Comparison of ENCODE assay signal across 10 mouse cellular contexts in genomic region chr11:9115367-9116120, GRCm38 (mm10). TPM values are rescaled to one million over a fixed set of nuclear protein-coding genes. Genes with fewer than 3 reads are reported as not detected.
DNase-seq lines count a peak whose midpoint lies in the region; ATAC-seq and TF ChIP-seq lines count a peak whose summit lies in the region.
"Had no signal": no experiment of that assay in that cellular context is flagged by ENCODE, and none has a peak within 500 bp of the region (broad histone marks: within the 10 kb centered on the region; RNA-seq: fewer than 3 reads in every experiment).

No protein-coding gene starts in this region.

- H3K4me3 ChIP-seq in forebrain, embryonic 11.5 days (ENCODE audit: low read depth, low read length): no peak overlapping the region
- H3K4me3 ChIP-seq in forebrain, embryonic 15.5 days: no peak overlapping the region
- no peak overlapping the region for H3K4me3 ChIP-seq in kidney, embryonic 16.5 days (ENCODE audit: low read length)
- H3K4me3 ChIP-seq in MEL (ENCODE audit: control insufficient read depth in 1 of 2, insufficient read depth in 1 of 2, low read depth in 2 of 2, low read length in 2 of 2): peak overlapping the region; percentile 41 to 71
- peak overlapping the region; percentile 20 for H3K4me3 ChIP-seq in limb, embryonic 12.5 days (replicated peaks)
- H3K4me3 ChIP-seq: midbrain, embryonic 15.5 days had no signal

- TF ChIP-seq RAD21 in MEL (IDR thresholded peaks at IDR 0.05; ENCODE audit: low read depth, low read length): no peak

- TF ChIP-seq CTCF in MEL (IDR thresholded peaks at IDR 0.05 in 2 of 3, conservative IDR thresholded peaks at IDR 0.05 in 1 of 3; ENCODE audit: control insufficient read depth in 1 of 3, insufficient read depth in 1 of 3, low read depth in 2 of 3, low read length in 3 of 3, poor library complexity in 1 of 3, severe bottlenecking in 1 of 3): no peak

- TF ChIP-seq EP300 in MEL (IDR thresholded peaks at IDR 0.05; ENCODE audit: low read depth in 1 of 2, low read length in 2 of 2): peak; percentile 11 to 51; a peak in 1 of 4 replicates

- no peak for DNase-seq in forebrain, embryonic 11.5 days (ENCODE audit: low spot score)
- no peak for DNase-seq in kidney, postnatal 25 days
- DNase-seq in MEL (ENCODE audit: low read depth, low spot score): peak; percentile 38
- DNase-seq in spleen, postnatal 4 days (ENCODE audit: low spot score in 2 of 2): no peak
- DNase-seq in left cerebral cortex, adult 18-20 months (ENCODE audit: low spot score in 2 of 2): no peak
- DNase-seq: gastrocnemius, adult 2 months had no signal

- H3K4me2 ChIP-seq in forebrain, embryonic 11.5 days (ENCODE audit: low read depth, low read length, severe bottlenecking): 0 out of 2 replicates have a peak overlapping the region, but pooled peaks have one; percentile 12
- no peak overlapping the region for H3K4me2 ChIP-seq in forebrain, embryonic 15.5 days (replicated peaks)
- peak overlapping the region; percentile 43 for H3K4me2 ChIP-seq in kidney, embryonic 16.5 days (replicated peaks; ENCODE audit: low read depth, low read length)
- peak overlapping the region; percentile 40; the same call in 1 of the 2 replicates for H3K4me2 ChIP-seq in limb, embryonic 12.5 days

- H3K9me3 ChIP-seq in forebrain, embryonic 11.5 days (ENCODE audit: control insufficient read depth, low read length): no peaks in the 10 kb centered on the region
- no peaks in the 10 kb centered on the region for H3K9me3 ChIP-seq in forebrain, embryonic 15.5 days
- no peaks in the 10 kb centered on the region for H3K9me3 ChIP-seq in kidney, embryonic 16.5 days (ENCODE audit: low read length)
- H3K9me3 ChIP-seq in MEL (replicated peaks; ENCODE audit: insufficient read depth, low read length): no peaks in the 10 kb centered on the region
- H3K9me3 ChIP-seq in limb, embryonic 12.5 days: no peaks in the 10 kb centered on the region
- H3K9me3 ChIP-seq: midbrain, embryonic 15.5 days had no signal

- WGBS in forebrain, embryonic 11.5 days: 17% methylated on average over 9 of the region's 9 CpGs
- 17% methylated on average over 9 of the region's 9 CpGs for WGBS in forebrain, embryonic 15.5 days
- WGBS in kidney, embryonic 16.5 days: 11% methylated on average over 9 of the region's 9 CpGs
- WGBS in limb, embryonic 12.5 days: 12% methylated on average over 9 of the region's 9 CpGs

- no peak for TF ChIP-seq POLR2A in MEL (IDR thresholded peaks at IDR 0.05; ENCODE audit: control insufficient read depth in 1 of 2, insufficient read depth in 1 of 2, low read depth in 1 of 2, low read length in 2 of 2, poor library complexity in 1 of 2)

- H3K79me2 ChIP-seq in MEL (ENCODE audit: control insufficient read depth, insufficient read depth, low read length, poor library complexity): no peaks in the 10 kb centered on the region

- no peak for ATAC-seq in forebrain, embryonic 11.5 days (replicated peaks; ENCODE audit: low FRiP score)
- no peak for ATAC-seq in forebrain, embryonic 15.5 days (replicated peaks)
- ATAC-seq in kidney, embryonic 16.5 days (ENCODE audit: low FRiP score, low TSS enrichment): no peak
- no peak for ATAC-seq in limb, embryonic 12.5 days (ENCODE audit: insufficient number of reproducible peaks, insufficient read depth, low FRiP score, low TSS enrichment, low read depth)
- ATAC-seq: midbrain, embryonic 15.5 days had no signal

- H3K9ac ChIP-seq in forebrain, embryonic 11.5 days (ENCODE audit: low read length): no peak overlapping the region
- H3K9ac ChIP-seq in forebrain, embryonic 15.5 days (replicated peaks): no peak overlapping the region
- H3K9ac ChIP-seq in kidney, embryonic 16.5 days (replicated peaks; ENCODE audit: low read length): no peak overlapping the region
- no peak overlapping the region for H3K9ac ChIP-seq in MEL (ENCODE audit: control insufficient read depth, low read depth, low read length, poor library complexity, severe bottlenecking)
- no peak overlapping the region for H3K9ac ChIP-seq in limb, embryonic 12.5 days (replicated peaks)
- H3K9ac ChIP-seq: midbrain, embryonic 15.5 days had no signal

- H3K4me1 ChIP-seq in forebrain, embryonic 11.5 days (replicated peaks; ENCODE audit: control insufficient read depth, insufficient read depth, low read length): peaks cover 5% of the 10 kb centered on the region; the same call in 1 of the 2 replicates
- peaks cover 25% of the 10 kb centered on the region for H3K4me1 ChIP-seq in forebrain, embryonic 15.5 days
- H3K4me1 ChIP-seq in kidney, embryonic 16.5 days (ENCODE audit: insufficient read depth, low read length): peaks cover 32% of the 10 kb centered on the region
- peaks cover 18 to 39% of the 10 kb centered on the region in 2 experiments for H3K4me1 ChIP-seq in MEL (ENCODE audit: control insufficient read depth in 1 of 2, insufficient read depth in 2 of 2, low read length in 2 of 2)
- H3K4me1 ChIP-seq in limb, embryonic 12.5 days (replicated peaks): peaks cover 28% of the 10 kb centered on the region

- H3K27ac ChIP-seq in forebrain, embryonic 11.5 days (ENCODE audit: low read depth, low read length): no peak overlapping the region
- H3K27ac ChIP-seq in forebrain, embryonic 15.5 days (replicated peaks): no peak overlapping the region
- H3K27ac ChIP-seq in kidney, embryonic 16.5 days (ENCODE audit: low read length): no peak overlapping the region
- H3K27ac ChIP-seq in MEL (ENCODE audit: control insufficient read depth, low read depth, low read length): no peak overlapping the region
- H3K27ac ChIP-seq in limb, embryonic 12.5 days: no peak overlapping the region
- H3K27ac ChIP-seq: gastrocnemius, adult 2 months; midbrain, embryonic 15.5 days had no signal

- H3K36me3 ChIP-seq in forebrain, embryonic 11.5 days (ENCODE audit: control insufficient read depth, insufficient read depth, low read length): no peaks in the 10 kb centered on the region
- H3K36me3 ChIP-seq in forebrain, embryonic 15.5 days: no peaks in the 10 kb centered on the region
- H3K36me3 ChIP-seq in kidney, embryonic 16.5 days (ENCODE audit: insufficient read depth, low read length): no peaks in the 10 kb centered on the region
- peaks cover 0 to 40% of the 10 kb centered on the region in 2 experiments; a peak in 2 of 4 replicates for H3K36me3 ChIP-seq in MEL (ENCODE audit: control insufficient read depth in 1 of 2, insufficient read depth in 2 of 2, low read length in 2 of 2)
- H3K36me3 ChIP-seq in limb, embryonic 12.5 days: no peaks in the 10 kb centered on the region
- H3K36me3 ChIP-seq: midbrain, embryonic 15.5 days had no signal

- H3K27me3 ChIP-seq in forebrain, embryonic 11.5 days (ENCODE audit: control insufficient read depth, insufficient read depth, low read length): peaks cover 19% of the 10 kb centered on the region
- peaks cover 20% of the 10 kb centered on the region for H3K27me3 ChIP-seq in forebrain, embryonic 15.5 days
- H3K27me3 ChIP-seq in kidney, embryonic 16.5 days (ENCODE audit: insufficient read depth, low read length): peaks cover 55% of the 10 kb centered on the region
- no peaks in the 10 kb centered on the region for H3K27me3 ChIP-seq in MEL (ENCODE audit: control insufficient read depth in 1 of 2, insufficient read depth in 2 of 2, low read length in 2 of 2)
- H3K27me3 ChIP-seq in limb, embryonic 12.5 days: peaks cover 70% of the 10 kb centered on the region

TF ChIP-seq in MEL, 35 proteins besides CTCF, POLR2A, EP300 and RAD21:
- 0 out of 2 replicates have a peak, but pooled peaks have one; percentile 14 for TF ChIP-seq TCF12 (IDR thresholded peaks at IDR 0.05; ENCODE audit: low read depth, low read length)
- TF ChIP-seq MYB (IDR thresholded peaks at IDR 0.05; ENCODE audit: low read depth, low read length): no peak
- peak; percentile 51; the same call in 1 of the 2 replicates for TF ChIP-seq GATA1 (IDR thresholded peaks at IDR 0.05; ENCODE audit: low read depth, low read length)

RNA-seq across cellular contexts. Expression of gene Upp1, which starts 2.4 kb away (rescaled TPM):
- polyA plus RNA-seq in forebrain, embryonic 11.5 days (2014; fragmentation: Nextera tagmentation; extraction: Ambion mirVana): 2.3 and 5.0 TPM in 2 replicates
- polyA plus RNA-seq in forebrain, embryonic 15.5 days (2015; fragmentation: Nextera tagmentation; extraction: Ambion mirVana): 1.6 and 1.8 TPM in 2 replicates
- polyA plus RNA-seq in kidney, embryonic 16.5 days (2015; fragmentation: Nextera tagmentation; extraction: Ambion mirVana): 16.0 and 16.1 TPM in 2 replicates
- 1.4 and 1.9 TPM in 2 replicates for total RNA-seq in MEL (2012; rRNA removed)
- 1 to 10 TPM in 1 of 2 experiments, not detected in 1; 1.2 TPM for polyA plus RNA-seq in MEL (2012; ENCODE audit: insufficient read depth in 1 of 2, insufficient read length in 2 of 2, low read depth in 1 of 2, low replicate concordance in 2 of 2, missing spikeins in 1 of 2)
- 2.7 and 3.9 TPM in 2 replicates for polyA plus RNA-seq in limb, embryonic 12.5 days (2016; fragmentation: Nextera tagmentation; extraction: Ambion mirVana)
- 1 to 10 TPM; 2.8 to 3.0 TPM for total RNA-seq in left cerebral cortex, adult 18-20 months (2021)

Comparison
In these comparisons a context has a peak if more than half of its experiments do, and no peak if none do; other contexts are left out.
1. H3K4me3 ChIP-seq: peak in MEL (2 of 2) and limb, embryonic 12.5 days (single experiment); none in forebrain, embryonic 11.5 days (single experiment), forebrain, embryonic 15.5 days (single experiment) and kidney, embryonic 16.5 days (single experiment).